Mouse (Mus musculus) neural tube, embryonic 12.5 days (tissue): ENCODE data around the gene Tmem121. TPM values are rescaled to one million over a fixed set of nuclear protein-coding genes. Genes with fewer than 3 reads are reported as not detected.
A peak's percentile ranks its signal among the peaks of the same experiment; 100 is the strongest.

ENCODE experiments used
- ATAC-seq: fragments of 200-750 bp; cut with Nextera tagmentation; 2 replicates; pipeline ENCODE4 v1.8.0; 2017; ENCODE audit warnings: low read depth, mild to moderate bottlenecking, moderate TSS enrichment, moderate library complexity; ENCODE audit not compliant: low FRiP score
- H3K27ac ChIP-seq: fragments of 300-500 bp; sonication (generic); 2 replicates; pipeline ENCODE4 v1.5.1; 2016
- H3K27me3 ChIP-seq: fragments of 300-500 bp; sonication (generic); replicated peaks from 2 replicates; pipeline ENCODE4 v1.6.1; 2016; ENCODE audit warnings: mild to moderate bottlenecking
- H3K36me3 ChIP-seq: fragments of 300-500 bp; sonication (generic); 2 replicates; pipeline ENCODE4 v1.6.1; 2016; ENCODE audit warnings: mild to moderate bottlenecking
- H3K4me1 ChIP-seq: fragments of 300-500 bp; sonication (generic); 2 replicates; pipeline ENCODE4 v1.6.1; 2016
- H3K4me2 ChIP-seq: fragments of 300-500 bp; sonication (generic); replicated peaks from 2 replicates; pipeline ENCODE4 v1.6.1; 2016; ENCODE audit warnings: mild to moderate bottlenecking
- H3K4me3 ChIP-seq: fragments of 300-500 bp; sonication (generic); 2 replicates; pipeline ENCODE4 v1.5.1; 2016
- H3K9ac ChIP-seq: fragments of 300-500 bp; sonication (generic); 2 replicates; pipeline ENCODE4 v1.6.1; 2016; ENCODE audit warnings: mild to moderate bottlenecking
- H3K9me3 ChIP-seq: fragments of 300-500 bp; sonication (generic); 2 replicates; pipeline ENCODE4 v1.6.1; 2016; ENCODE audit warnings: mild to moderate bottlenecking
- WGBS: fragments of 180-500 bp; shearing (Covaris S2); methylation state at CpG from one replicate; pipeline ENCODE4 v1.1.7; 2016; 5-methylcytosine and 5-hydroxymethylcytosine counted together
- polyA plus RNA-seq: library from polyadenylated mRNA; unstranded; fragments of >200 nt; fragmentation: Nextera tagmentation; extraction: Ambion mirVana; gene quantifications from 2 replicates; pipeline ENCODE4 v1.2.1, GENCODE M21; 2016

The Tmem121 gene
- polyA plus RNA-seq, 1 experiment from 2014 or later, result 23.5 TPM

DNA sequence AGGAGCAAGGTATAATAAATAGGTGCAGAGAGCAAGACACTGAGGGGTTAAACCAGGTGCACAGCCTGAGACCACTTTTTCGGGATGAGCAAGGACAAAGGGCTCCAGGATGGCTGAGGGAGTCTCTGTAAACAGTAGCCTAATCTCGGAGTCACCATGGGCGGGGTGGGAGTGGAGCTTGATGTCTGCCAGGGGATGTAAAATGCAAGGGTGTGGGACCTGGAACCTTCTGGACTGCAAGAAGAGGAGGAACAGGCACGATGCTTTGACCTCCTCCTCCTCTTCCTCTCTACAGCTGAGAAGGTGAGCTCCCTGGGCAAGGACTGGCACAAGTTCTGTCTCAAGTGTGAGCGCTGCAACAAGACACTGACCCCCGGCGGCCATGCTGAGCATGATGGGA, 42.6 kb upstream of the Tmem121 start:
- Histone ChIP-seq H3K27ac (no peak overlapping the region), H3K9me3 (no peaks in the 10 kb centered on the region), H3K4me1 (peaks cover 52% of the 10 kb centered on the region), H3K4me3 (peak overlapping the region; percentile 59; the same call in 1 of the 2 replicates), H3K9ac (no peak overlapping the region), H3K36me3 (peaks cover 34% of the 10 kb centered on the region), H3K27me3 (peaks cover 12% of the 10 kb centered on the region), H3K4me2 (peak overlapping the region; percentile 80)
- no peak for ATAC-seq
- WGBS, result 65% methylated on average over 7 of the region's 7 CpGs

DNA sequence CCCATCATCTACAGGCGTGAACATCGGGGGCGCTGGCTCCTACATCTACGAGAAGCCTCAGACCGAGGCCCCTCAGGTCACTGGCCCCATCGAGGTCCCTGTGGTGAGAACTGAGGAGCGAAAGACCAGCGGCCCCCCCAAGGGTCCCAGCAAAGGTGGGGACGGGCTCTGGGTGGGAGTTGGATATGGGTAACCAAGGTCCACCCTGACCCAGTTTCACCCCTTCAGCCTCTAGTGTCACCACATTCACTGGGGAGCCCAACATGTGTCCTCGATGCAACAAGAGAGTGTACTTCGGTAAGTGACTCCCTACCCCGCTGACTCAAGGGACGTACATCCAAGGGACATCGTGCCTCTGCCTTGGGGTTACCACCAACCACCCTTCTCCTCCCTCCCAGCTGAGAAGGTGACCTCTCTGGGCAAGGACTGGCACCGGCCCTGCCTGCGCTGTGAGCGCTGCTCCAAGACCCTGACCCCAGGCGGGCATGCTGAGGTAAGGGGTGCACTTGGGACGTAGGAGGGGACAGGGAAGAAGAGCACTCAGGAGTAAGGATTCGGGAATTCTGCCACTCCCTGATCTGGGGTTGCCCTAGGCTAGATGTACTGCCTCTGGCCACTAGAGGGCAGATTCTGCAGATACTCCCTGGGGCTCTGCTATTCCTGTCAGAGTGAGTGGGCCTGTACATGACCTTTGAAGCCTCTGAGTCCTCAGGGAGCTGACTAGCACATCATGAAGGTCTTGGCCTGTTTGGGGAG, 41.6 kb upstream of the Tmem121 start:
- ATAC-seq, result no peak
- 79% methylated on average over 20 of the region's 20 CpGs for WGBS
- peaks cover 27% of the 10 kb centered on the region for H3K36me3 ChIP-seq
- H3K27me3 ChIP-seq, result peaks cover 12% of the 10 kb centered on the region
- H3K4me1 ChIP-seq, result peaks cover 47% of the 10 kb centered on the region
- no peak overlapping the region for H3K4me2 ChIP-seq
- no peak overlapping the region for H3K4me3 ChIP-seq
- no peak overlapping the region for H3K9ac ChIP-seq
- H3K9me3 ChIP-seq, result no peaks in the 10 kb centered on the region
- no peak overlapping the region for H3K27ac ChIP-seq

DNA sequence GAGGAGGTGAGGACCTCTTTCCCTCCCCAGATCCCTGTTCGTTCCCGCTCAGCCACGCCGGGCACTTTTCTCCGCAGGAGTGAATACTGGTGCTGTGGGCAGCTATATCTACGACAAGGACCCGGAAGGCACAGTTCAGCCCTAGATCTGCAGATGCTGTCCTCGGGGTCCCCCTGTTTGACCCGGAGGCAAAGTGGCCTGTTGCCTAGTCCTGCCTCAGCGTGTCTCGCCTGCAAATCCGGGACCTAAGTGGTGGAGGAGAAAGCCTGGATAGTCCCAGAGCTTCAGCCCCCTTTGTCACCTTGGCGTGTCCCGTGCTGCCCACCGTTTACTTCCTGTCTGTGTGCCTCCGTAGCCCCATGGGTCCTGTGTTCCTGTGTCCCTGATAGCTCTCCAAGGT, 40.8 kb upstream of the Tmem121 start:
- H3K4me3 ChIP-seq, result no peak overlapping the region
- WGBS, result 94% methylated on average over 16 of the region's 16 CpGs
- H3K9me3 ChIP-seq, result no peaks in the 10 kb centered on the region
- ATAC-seq, result no peak
- H3K4me1 ChIP-seq, result peaks cover 43% of the 10 kb centered on the region
- no peak overlapping the region for H3K4me2 ChIP-seq
- H3K27me3 ChIP-seq, result peaks cover 13% of the 10 kb centered on the region
- H3K9ac ChIP-seq, result no peak overlapping the region
- H3K27ac ChIP-seq, result no peak overlapping the region
- peaks cover 27% of the 10 kb centered on the region for H3K36me3 ChIP-seq

DNA sequence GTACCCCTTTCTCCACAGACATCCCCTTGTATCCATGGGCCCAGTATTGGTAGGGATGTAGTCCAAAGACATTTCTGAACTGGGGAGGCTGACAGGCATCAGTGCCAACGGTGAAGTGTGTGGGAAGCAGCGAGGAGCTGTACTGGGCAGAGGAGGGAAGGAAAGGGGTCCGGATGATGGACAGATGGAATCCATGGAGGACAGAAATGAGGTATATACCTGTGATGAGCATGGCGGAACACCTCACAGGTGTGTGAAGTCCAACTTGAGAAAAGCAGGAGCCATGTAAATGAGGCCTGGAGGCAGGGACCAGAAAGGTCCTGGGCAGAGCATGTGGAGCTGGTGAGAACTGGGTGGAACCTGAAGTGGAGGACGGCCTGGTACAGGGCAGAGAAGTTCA, 40.1 kb upstream of the Tmem121 start:
- Histone ChIP-seq H3K27me3 (peaks cover 19% of the 10 kb centered on the region), H3K4me3 (no peak overlapping the region), H3K36me3 (peaks cover 27% of the 10 kb centered on the region), H3K4me1 (peaks cover 40% of the 10 kb centered on the region), H3K9ac (no peak overlapping the region), H3K9me3 (no peaks in the 10 kb centered on the region), H3K27ac (no peak overlapping the region), H3K4me2 (no peak overlapping the region)
- ATAC-seq, result no peak
- 85% methylated on average over 5 of the region's 5 CpGs for whole genome bisulfite sequencing

GRCm38 (mm10) chr12:113146112-113147057, 39.3 kb upstream of the Tmem121 start, which contains the start of gene Crip1:
Gene Crip1, plus strand, starts transcription at chr12:113146316.
- Histone ChIP-seq H3K4me2 (peak within 1 kb of the TSS; percentile 45), H3K36me3 (peaks cover 27% of the 10 kb centered on the region), H3K9me3 (no peaks in the 10 kb centered on the region), H3K4me3 (no peak within 1 kb of the TSS), H3K27me3 (peaks cover 25% of the 10 kb centered on the region), H3K27ac (no peak within 1 kb of the TSS), H3K4me1 (peaks cover 37% of the 10 kb centered on the region), H3K9ac (no peak within 1 kb of the TSS)
- peak; percentile 27 for ATAC-seq
- WGBS, result 8% methylated on average over 45 of the region's 45 CpGs

DNA sequence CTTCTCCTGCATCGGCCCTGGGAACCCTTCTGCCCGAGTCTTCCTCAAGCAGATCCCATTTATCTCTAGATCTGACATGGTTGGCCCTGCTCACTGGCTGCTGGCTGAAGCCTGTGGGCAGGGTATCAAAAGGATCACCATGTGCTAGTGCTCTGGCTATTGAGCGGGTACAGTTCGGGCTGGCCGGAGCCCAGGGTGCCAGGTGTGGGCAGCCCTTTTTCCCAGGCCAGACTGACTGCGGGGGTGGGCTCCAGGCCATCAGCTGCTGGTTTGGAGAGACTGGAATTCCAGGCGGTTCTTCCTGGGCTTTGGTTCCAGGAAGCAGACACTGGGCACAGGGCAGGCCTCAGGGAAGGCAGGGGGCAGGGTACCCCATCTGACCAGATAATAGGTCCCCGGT, 38.2 kb upstream of the Tmem121 start:
- no peak overlapping the region for H3K4me3 ChIP-seq
- no peak overlapping the region for H3K27ac ChIP-seq
- H3K27me3 ChIP-seq, result peaks cover 28% of the 10 kb centered on the region

DNA sequence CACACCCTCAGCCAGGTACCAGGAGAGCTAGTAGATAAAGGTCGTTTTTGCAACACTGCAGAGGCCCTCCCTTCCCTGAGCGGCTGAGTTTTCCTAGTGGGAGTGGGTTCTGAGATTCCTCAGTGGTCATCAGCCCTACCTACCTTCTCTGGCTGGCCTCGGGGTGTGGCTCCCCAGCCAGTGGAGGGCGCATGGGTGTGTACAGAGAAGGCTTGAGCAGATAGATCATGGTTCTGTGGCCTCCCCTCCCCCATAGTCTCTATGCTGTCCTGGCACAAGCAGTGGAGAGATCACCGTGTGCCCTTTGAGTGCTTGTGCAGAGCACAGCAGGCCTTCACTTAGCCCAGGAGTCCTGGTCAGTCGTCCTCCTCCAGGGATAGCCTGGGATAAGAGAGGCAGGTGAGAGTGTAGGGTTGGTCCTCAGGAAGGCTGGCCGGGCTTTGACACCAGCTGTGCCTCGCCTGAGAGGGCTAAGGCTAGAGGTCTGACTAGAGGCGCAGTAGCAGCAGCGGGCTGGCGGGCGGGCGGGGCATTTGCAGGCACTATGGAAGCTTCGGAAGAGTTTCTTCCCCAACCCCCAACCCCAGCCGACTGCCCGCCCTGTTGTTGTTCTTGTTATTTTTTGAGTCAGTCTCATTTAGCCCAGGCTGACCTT, 37.2 kb upstream of the Tmem121 start:
- H3K9ac ChIP-seq, result no peak overlapping the region
- WGBS, result 33% methylated on average over 16 of the region's 16 CpGs
- peaks cover 36% of the 10 kb centered on the region for H3K27me3 ChIP-seq
- no peak overlapping the region for H3K4me3 ChIP-seq
- H3K4me1 ChIP-seq, result peaks cover 28% of the 10 kb centered on the region
- no peaks in the 10 kb centered on the region for H3K9me3 ChIP-seq
- no peak overlapping the region for H3K4me2 ChIP-seq
- H3K27ac ChIP-seq, result no peak overlapping the region
- peaks cover 25% of the 10 kb centered on the region for H3K36me3 ChIP-seq
- ATAC-seq, result no peak

More for the DNA sequence above, 38.2 kb upstream of the Tmem121 start:
- WGBS, result 82% methylated on average over 8 of the region's 8 CpGs
- no peak for ATAC-seq
- H3K9me3 ChIP-seq, result no peaks in the 10 kb centered on the region
- H3K36me3 ChIP-seq, result peaks cover 27% of the 10 kb centered on the region
- no peak overlapping the region for H3K9ac ChIP-seq
- peaks cover 37% of the 10 kb centered on the region for H3K4me1 ChIP-seq
- H3K4me2 ChIP-seq, result no peak overlapping the region; the same call in 1 of the 2 replicates

GRCm38 (mm10) chr12:113149341-113149740, 36.4 kb upstream of the Tmem121 start:
- no peak overlapping the region for H3K4me3 ChIP-seq
- H3K27me3 ChIP-seq, result peaks cover 39% of the 10 kb centered on the region
- no peak overlapping the region for H3K9ac ChIP-seq
- peaks cover 17% of the 10 kb centered on the region for H3K36me3 ChIP-seq
- peaks cover 28% of the 10 kb centered on the region for H3K4me1 ChIP-seq
- H3K4me2 ChIP-seq, result no peak overlapping the region
- WGBS, result 63% methylated on average over 4 of the region's 4 CpGs
- H3K27ac ChIP-seq, result no peak overlapping the region
- no peak for ATAC-seq
- H3K9me3 ChIP-seq, result no peaks in the 10 kb centered on the region

DNA sequence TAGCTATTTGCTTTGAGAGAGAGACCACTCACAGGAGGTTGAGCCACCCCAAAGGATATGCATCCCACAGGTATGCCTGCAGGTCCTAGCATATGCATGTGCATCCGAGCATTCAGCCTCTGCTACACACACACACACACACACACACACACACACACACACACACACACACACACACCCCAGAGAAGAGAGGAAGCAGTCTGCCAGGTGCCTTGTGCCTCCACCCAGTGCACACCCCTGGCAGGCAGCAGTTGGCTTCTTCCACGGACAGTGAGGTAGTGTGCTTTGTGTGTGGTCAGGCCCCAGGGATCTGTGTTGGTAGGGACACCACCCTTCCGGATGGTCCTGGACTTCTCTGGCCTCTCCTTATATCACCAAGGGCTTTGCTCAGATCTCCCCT, 35.8 kb upstream of the Tmem121 start:
- Histone ChIP-seq H3K4me2 (no peak overlapping the region), H3K4me3 (no peak overlapping the region), H3K9me3 (no peaks in the 10 kb centered on the region), H3K4me1 (peaks cover 30% of the 10 kb centered on the region), H3K27me3 (peaks cover 43% of the 10 kb centered on the region), H3K27ac (no peak overlapping the region), H3K9ac (no peak overlapping the region), H3K36me3 (peaks cover 11% of the 10 kb centered on the region)
- ATAC-seq, result no peak
- WGBS, result 83% methylated on average over 3 of the region's 3 CpGs

DNA sequence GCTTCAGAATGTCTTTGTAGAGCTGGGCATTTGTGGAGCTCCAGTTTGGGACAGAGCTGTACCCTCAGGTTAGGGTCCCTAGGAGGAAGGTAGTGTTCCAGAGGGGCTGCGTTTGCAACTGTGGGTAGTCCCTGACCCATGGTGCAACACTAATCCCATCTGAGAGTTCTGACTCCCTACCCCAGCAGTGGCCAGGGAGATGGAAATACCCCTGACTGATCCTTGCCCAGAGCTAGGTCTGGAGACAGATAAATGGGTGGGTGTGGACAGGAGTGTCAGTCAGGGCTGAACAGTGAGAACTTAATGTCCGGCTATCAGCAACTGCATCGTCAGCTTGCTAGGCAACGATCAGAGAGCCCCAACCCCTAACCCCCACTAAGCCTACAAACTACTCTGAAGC, 35.1 kb upstream of the Tmem121 start:
- H3K27me3 ChIP-seq, result peaks cover 43% of the 10 kb centered on the region
- no peak for ATAC-seq

GRCm38 (mm10) chr12:113151046-113151445, 34.7 kb upstream of the Tmem121 start:
- H3K9ac ChIP-seq, result no peak overlapping the region
- H3K36me3 ChIP-seq, result no peaks in the 10 kb centered on the region
- no peaks in the 10 kb centered on the region for H3K9me3 ChIP-seq
- H3K27ac ChIP-seq, result no peak overlapping the region
- 76% methylated on average over 8 of the region's 8 CpGs for WGBS
- no peak for ATAC-seq
- no peak overlapping the region for H3K4me3 ChIP-seq
- peaks cover 38% of the 10 kb centered on the region for H3K4me1 ChIP-seq
- peaks cover 39% of the 10 kb centered on the region for H3K27me3 ChIP-seq
- H3K4me2 ChIP-seq, result peak overlapping the region; percentile 79; the same call in 1 of the 2 replicates

More for the DNA sequence above, 35.1 kb upstream of the Tmem121 start:
- no peak overlapping the region for H3K4me2 ChIP-seq
- peaks cover 4% of the 10 kb centered on the region for H3K36me3 ChIP-seq
- no peak overlapping the region for H3K9ac ChIP-seq
- peaks cover 37% of the 10 kb centered on the region for H3K4me1 ChIP-seq
- no peak overlapping the region for H3K4me3 ChIP-seq
- WGBS, result 85% methylated on average over 4 of the region's 4 CpGs
- H3K9me3 ChIP-seq, result no peaks in the 10 kb centered on the region
- H3K27ac ChIP-seq, result no peak overlapping the region
